Mouse (Mus musculus): ENCODE results near the gene Mical2. TPM values are rescaled to one million over a fixed set of nuclear protein-coding genes. Genes with fewer than 3 reads are reported as not detected.

The Mical2 gene
- polyA plus RNA-seq, 1 experiment from 2014 or later = 12.5 TPM

GRCm38 (mm10) chr7:112326852-112327251 lies 101.2 kb downstream of the Mical2 start:
- Histone ChIP-seq H3K9me3 (no peaks in the 10 kb centered on the region), H3K36me3 (peaks cover 7% of the 10 kb centered on the region; the same call in 1 of the 2 replicates), H3K9ac (no peak overlapping the region), H3K27ac (no peak overlapping the region), H3K4me2 (no peak overlapping the region), H3K4me1 (no peaks in the 10 kb centered on the region), H3K27me3 (replicated peaks) (no peaks in the 10 kb centered on the region), H3K4me3 (replicated peaks) (no peak overlapping the region)
- WGBS = 88% methylated on average over 4 of the region's 4 CpGs
- no peak for ATAC-seq (ENCODE audit: insufficient read depth, low FRiP score, low read depth)

DNA sequence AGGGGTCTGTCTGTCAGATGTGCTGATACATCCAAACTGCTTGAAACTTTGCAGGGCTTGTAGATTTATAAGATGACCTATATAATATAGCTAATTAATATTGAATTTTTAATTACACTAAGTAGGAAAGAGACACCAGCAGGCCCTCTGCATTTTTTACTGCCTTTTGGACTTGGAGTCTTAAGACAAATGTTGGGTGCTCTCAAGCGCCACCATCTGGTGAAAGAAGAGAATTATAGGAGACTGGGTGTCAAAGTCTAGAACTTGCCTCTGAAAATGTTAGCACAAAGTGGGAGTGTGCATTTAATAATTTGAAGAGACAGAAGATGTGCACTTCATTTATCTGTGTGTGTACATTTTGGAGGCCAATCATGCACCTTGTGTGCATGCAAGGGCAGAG lies 103.3 kb downstream of the Mical2 start:
- Histone ChIP-seq H3K27ac (no peak overlapping the region), H3K9me3 (no peaks in the 10 kb centered on the region), H3K36me3 (peaks cover 4% of the 10 kb centered on the region; the same call in 1 of the 2 replicates), H3K4me2 (no peak overlapping the region), H3K9ac (no peak overlapping the region), H3K4me1 (no peaks in the 10 kb centered on the region), H3K27me3 (replicated peaks) (no peaks in the 10 kb centered on the region), H3K4me3 (replicated peaks) (no peak overlapping the region)
- 26% methylated on average over 1 of the region's 1 CpGs for WGBS
- ATAC-seq (ENCODE audit: insufficient read depth, low FRiP score, low read depth) = no peak

DNA sequence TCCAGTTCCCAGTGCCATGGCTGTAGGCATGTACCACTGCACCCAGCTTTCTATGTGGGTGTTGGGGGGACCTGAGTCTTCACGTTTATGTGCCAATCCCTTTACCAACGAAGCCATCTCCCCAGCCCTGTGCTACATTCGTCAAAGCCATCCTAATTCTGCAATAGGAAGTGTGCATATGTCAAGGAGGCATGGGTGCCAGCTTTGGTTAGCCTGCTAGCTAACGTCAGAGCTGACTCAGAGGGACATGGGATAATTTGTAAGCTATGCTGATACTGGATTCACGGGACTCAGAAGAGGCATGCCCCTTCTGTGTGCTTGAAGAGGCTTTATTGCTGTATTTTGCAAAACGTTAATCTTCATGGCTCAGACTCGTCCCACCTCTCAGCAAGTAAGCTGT lies 103.8 kb downstream of the Mical2 start:
- Histone ChIP-seq H3K27me3 (replicated peaks) (no peaks in the 10 kb centered on the region), H3K4me3 (replicated peaks) (no peak overlapping the region), H3K9me3 (no peaks in the 10 kb centered on the region), H3K27ac (no peak overlapping the region), H3K4me1 (no peaks in the 10 kb centered on the region), H3K36me3 (peaks cover 2% of the 10 kb centered on the region; the same call in 1 of the 2 replicates), H3K9ac (no peak overlapping the region), H3K4me2 (no peak overlapping the region)
- WGBS = 70% methylated on average over 7 of the region's 7 CpGs
- ATAC-seq (ENCODE audit: insufficient read depth, low FRiP score, low read depth) = no peak

- no peak for ATAC-seq (ENCODE audit: insufficient read depth, low FRiP score, low read depth)
- H3K9ac ChIP-seq = no peak overlapping the region
- no peaks in the 10 kb centered on the region for H3K36me3 ChIP-seq
- no peak overlapping the region for H3K4me3 ChIP-seq (replicated peaks)
- peaks cover 2% of the 10 kb centered on the region; the same call in 1 of the 2 replicates for H3K4me1 ChIP-seq
- no peaks in the 10 kb centered on the region for H3K9me3 ChIP-seq
- 63% methylated on average over 8 of the region's 8 CpGs for WGBS
- H3K27ac ChIP-seq = no peak overlapping the region
- H3K27me3 ChIP-seq (replicated peaks) = no peaks in the 10 kb centered on the region
- no peak overlapping the region for H3K4me2 ChIP-seq
Measured at GRCm38 (mm10) chr7:112330935-112331334, 105.3 kb downstream of the Mical2 start.

DNA sequence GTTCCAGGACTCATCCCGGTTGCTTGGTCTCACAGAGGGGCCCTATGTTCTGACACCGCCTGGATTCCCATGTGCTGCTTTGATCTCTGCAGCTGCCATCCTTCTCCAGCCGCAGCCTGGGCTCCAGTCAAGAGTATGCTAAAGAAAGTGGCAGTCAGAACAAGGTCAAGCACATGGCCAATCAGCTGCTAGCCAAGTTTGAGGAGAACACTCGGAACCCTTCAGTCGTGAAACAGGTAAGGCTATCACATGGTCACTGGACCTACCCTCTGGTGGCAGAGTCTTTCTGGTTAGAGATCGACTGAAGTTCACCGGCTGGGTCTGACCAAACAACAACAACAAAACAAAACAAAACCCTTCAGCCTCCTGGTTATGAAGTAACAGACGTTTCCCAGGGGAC lies 106.1 kb downstream of the Mical2 start:
- Histone ChIP-seq H3K9ac (no peak overlapping the region), H3K27me3 (replicated peaks) (no peaks in the 10 kb centered on the region), H3K9me3 (no peaks in the 10 kb centered on the region), H3K4me1 (peaks cover 8% of the 10 kb centered on the region), H3K4me2 (no peak overlapping the region), H3K27ac (no peak overlapping the region), H3K36me3 (no peaks in the 10 kb centered on the region), H3K4me3 (replicated peaks) (no peak overlapping the region)
- 76% methylated on average over 8 of the region's 8 CpGs for WGBS
- ATAC-seq (ENCODE audit: insufficient read depth, low FRiP score, low read depth) = no peak

GRCm38 (mm10) chr7:112332426-112332825 lies 106.8 kb downstream of the Mical2 start:
- WGBS = 76% methylated on average over 5 of the region's 5 CpGs
- H3K9me3 ChIP-seq = no peaks in the 10 kb centered on the region
- H3K27ac ChIP-seq = no peak overlapping the region
- no peak overlapping the region for H3K9ac ChIP-seq
- H3K4me2 ChIP-seq = no peak overlapping the region
- H3K36me3 ChIP-seq = no peaks in the 10 kb centered on the region
- ATAC-seq (ENCODE audit: insufficient read depth, low FRiP score, low read depth) = no peak
- no peak overlapping the region for H3K4me3 ChIP-seq (replicated peaks)
- peaks cover 9% of the 10 kb centered on the region for H3K4me1 ChIP-seq
- H3K27me3 ChIP-seq (replicated peaks) = no peaks in the 10 kb centered on the region

DNA sequence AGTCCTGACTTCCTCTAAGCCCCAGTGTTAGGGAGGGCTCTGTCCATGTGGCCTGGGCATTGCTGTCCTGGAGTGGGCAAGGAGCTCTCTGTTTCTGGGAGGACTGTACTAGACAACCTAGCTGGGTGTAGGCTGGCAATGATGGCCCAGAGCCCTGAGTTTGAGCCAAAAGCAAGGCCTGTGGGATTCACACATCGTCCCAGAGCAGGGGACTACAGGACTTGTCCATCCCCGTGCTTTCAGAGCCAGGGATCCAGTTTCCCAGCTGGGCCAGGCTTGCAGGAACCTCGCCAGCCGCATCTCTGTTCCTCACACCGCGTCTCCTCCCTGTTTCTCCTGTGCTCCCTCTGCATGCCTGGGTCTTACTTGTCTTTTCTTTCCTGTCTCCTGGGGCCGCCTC lies 107.7 kb downstream of the Mical2 start:
- no peak overlapping the region for H3K27ac ChIP-seq

DNA sequence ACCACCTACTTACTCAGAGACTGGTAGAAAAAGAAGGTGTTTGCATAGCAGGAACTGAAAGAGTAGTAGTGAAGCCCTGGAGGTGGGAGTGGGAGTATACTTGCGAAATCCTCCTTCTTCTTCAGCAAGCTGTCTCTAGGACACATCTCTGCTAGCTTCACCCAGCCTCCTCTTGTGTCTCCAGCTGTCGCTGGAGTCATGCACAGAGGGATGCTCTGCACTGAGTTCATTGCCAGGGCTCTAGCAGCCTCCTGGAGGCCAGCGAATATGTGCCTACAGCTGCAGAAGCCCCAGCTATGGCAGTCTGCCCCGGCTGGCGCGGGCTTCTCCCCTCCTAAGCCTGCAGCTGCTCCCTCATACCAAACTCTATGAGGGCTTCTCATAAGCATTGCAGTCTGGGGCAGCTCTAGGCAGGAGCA lies 110.6 kb downstream of the Mical2 start:
- H3K9me3 ChIP-seq = no peaks in the 10 kb centered on the region
- H3K4me2 ChIP-seq = peak overlapping the region; percentile 11
- H3K9ac ChIP-seq = no peak overlapping the region
- peaks cover 10% of the 10 kb centered on the region for H3K4me1 ChIP-seq
- peak overlapping the region; percentile 64 for H3K27ac ChIP-seq
- peak; percentile 44; the same call in 1 of the 2 replicates for ATAC-seq (ENCODE audit: insufficient read depth, low FRiP score, low read depth)
- H3K27me3 ChIP-seq (replicated peaks) = no peaks in the 10 kb centered on the region
- 53% methylated on average over 6 of the region's 6 CpGs for WGBS
- H3K4me3 ChIP-seq (replicated peaks) = no peak overlapping the region
- H3K36me3 ChIP-seq = no peaks in the 10 kb centered on the region

More for the DNA sequence above, 107.7 kb downstream of the Mical2 start:
- 87% methylated on average over 7 of the region's 7 CpGs for WGBS
- H3K36me3 ChIP-seq = no peaks in the 10 kb centered on the region
- peaks cover 10% of the 10 kb centered on the region for H3K4me1 ChIP-seq
- ATAC-seq (ENCODE audit: insufficient read depth, low FRiP score, low read depth) = no peak
- H3K9ac ChIP-seq = no peak overlapping the region
- H3K4me3 ChIP-seq (replicated peaks) = no peak overlapping the region
- H3K4me2 ChIP-seq = no peak overlapping the region
- H3K27me3 ChIP-seq (replicated peaks) = no peaks in the 10 kb centered on the region
- no peaks in the 10 kb centered on the region for H3K9me3 ChIP-seq

GRCm38 (mm10) chr7:112336769-112337168 lies 111.1 kb downstream of the Mical2 start:
- Histone ChIP-seq H3K9me3 (no peaks in the 10 kb centered on the region), H3K4me1 (peaks cover 10% of the 10 kb centered on the region), H3K4me3 (replicated peaks) (no peak overlapping the region), H3K27me3 (replicated peaks) (no peaks in the 10 kb centered on the region), H3K9ac (no peak overlapping the region), H3K4me2 (peak overlapping the region; percentile 11), H3K27ac (peak overlapping the region; percentile 64), H3K36me3 (no peaks in the 10 kb centered on the region)
- WGBS = 48% methylated on average over 15 of the region's 15 CpGs
- ATAC-seq (ENCODE audit: insufficient read depth, low FRiP score, low read depth) = no peak

- 0 out of 2 replicates have a peak overlapping the region, but pooled peaks have one; percentile 64 for H3K27ac ChIP-seq
- no peak overlapping the region for H3K4me3 ChIP-seq (replicated peaks)
- H3K9me3 ChIP-seq = no peaks in the 10 kb centered on the region
- no peak for ATAC-seq (ENCODE audit: insufficient read depth, low FRiP score, low read depth)
- no peak overlapping the region for H3K4me2 ChIP-seq
- no peaks in the 10 kb centered on the region for H3K36me3 ChIP-seq
- H3K27me3 ChIP-seq (replicated peaks) = no peaks in the 10 kb centered on the region
- 67% methylated on average over 5 of the region's 5 CpGs for WGBS
- H3K4me1 ChIP-seq = peaks cover 10% of the 10 kb centered on the region
- no peak overlapping the region for H3K9ac ChIP-seq
Measured at GRCm38 (mm10) chr7:112337736-112338135, 112.1 kb downstream of the Mical2 start.

- H3K9ac ChIP-seq = no peak overlapping the region
- no peaks in the 10 kb centered on the region for H3K9me3 ChIP-seq
- H3K27me3 ChIP-seq (replicated peaks) = no peaks in the 10 kb centered on the region
- no peak for ATAC-seq (ENCODE audit: insufficient read depth, low FRiP score, low read depth)
- peaks cover 7% of the 10 kb centered on the region for H3K4me1 ChIP-seq
- no peak overlapping the region for H3K4me3 ChIP-seq (replicated peaks)
- H3K27ac ChIP-seq = no peak overlapping the region
- H3K4me2 ChIP-seq = no peak overlapping the region
- H3K36me3 ChIP-seq = no peaks in the 10 kb centered on the region
- WGBS = 73% methylated on average over 3 of the region's 3 CpGs
Measured at GRCm38 (mm10) chr7:112341052-112341451, 115.4 kb downstream of the Mical2 start.

GRCm38 (mm10) chr7:112345687-112346086 lies 120.0 kb downstream of the Mical2 start:
- WGBS = 67% methylated on average over 1 of the region's 1 CpGs
- no peak overlapping the region for H3K4me3 ChIP-seq (replicated peaks)
- H3K9ac ChIP-seq = no peak overlapping the region
- H3K4me1 ChIP-seq = no peaks in the 10 kb centered on the region
- H3K36me3 ChIP-seq = no peaks in the 10 kb centered on the region
- no peak overlapping the region for H3K4me2 ChIP-seq
- no peaks in the 10 kb centered on the region for H3K9me3 ChIP-seq
- no peak for ATAC-seq (ENCODE audit: insufficient read depth, low FRiP score, low read depth)
- H3K27ac ChIP-seq = no peak overlapping the region
- no peaks in the 10 kb centered on the region for H3K27me3 ChIP-seq (replicated peaks)

- H3K9me3 ChIP-seq = no peaks in the 10 kb centered on the region
- 75% methylated on average over 3 of the region's 3 CpGs for WGBS
- H3K9ac ChIP-seq = no peak overlapping the region
- peaks cover 20% of the 10 kb centered on the region for H3K4me1 ChIP-seq
- H3K4me2 ChIP-seq = no peak overlapping the region
- H3K4me3 ChIP-seq (replicated peaks) = no peak overlapping the region
- H3K27ac ChIP-seq = no peak overlapping the region
- H3K27me3 ChIP-seq (replicated peaks) = no peaks in the 10 kb centered on the region
- no peak for ATAC-seq (ENCODE audit: insufficient read depth, low FRiP score, low read depth)
- no peaks in the 10 kb centered on the region for H3K36me3 ChIP-seq
Measured at GRCm38 (mm10) chr7:112351541-112351940, 125.9 kb downstream of the Mical2 start.
